Mouse (Mus musculus): Measurements from ENCODE around the gene Klhl3.

Gene Klhl3

DNA sequence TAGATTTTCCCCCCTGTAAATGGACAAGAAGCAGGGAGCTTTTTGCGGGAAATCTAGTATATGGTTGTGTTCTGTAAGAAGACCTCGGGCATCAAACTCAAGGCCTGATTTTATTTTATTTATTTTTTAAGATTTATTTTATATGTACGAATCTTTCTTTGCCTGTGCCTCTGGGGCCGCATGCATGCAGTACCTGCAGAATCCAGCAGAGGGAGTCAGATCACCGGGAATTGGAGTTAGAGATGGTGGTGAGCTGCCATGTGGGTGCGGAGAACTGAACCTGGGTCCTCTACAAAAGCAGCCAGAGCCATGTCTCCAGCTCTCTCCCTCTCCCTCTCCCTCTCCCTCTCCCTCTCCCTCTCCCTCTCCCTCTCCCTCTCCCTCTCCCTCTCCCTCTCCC is 135.7 kb downstream of the Klhl3 start:
- DNase-seq (ENCODE audit: low read depth, low spot score) = peak; percentile 39

DNA sequence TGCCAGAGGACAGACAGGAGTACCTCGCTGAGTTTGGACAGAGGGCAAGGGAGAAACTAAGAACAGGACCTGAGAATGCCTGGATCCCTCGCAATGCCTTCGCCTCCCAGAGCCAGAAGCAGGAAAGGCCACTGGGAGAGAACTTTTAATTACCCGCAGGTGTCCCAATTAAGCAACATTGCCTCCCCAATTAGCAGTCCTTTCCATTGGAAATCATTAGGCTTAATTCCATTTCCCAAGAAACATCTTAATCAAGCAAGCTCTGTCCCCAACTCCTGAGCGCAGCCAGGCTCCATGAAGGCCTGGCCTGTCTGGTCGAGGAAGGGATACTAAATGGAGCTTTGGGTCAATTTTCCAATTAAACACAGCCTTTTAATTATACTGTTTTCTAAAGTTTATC is 147.7 kb downstream of the Klhl3 start:
- no peak for DNase-seq (ENCODE audit: low read depth, low spot score)

DNA sequence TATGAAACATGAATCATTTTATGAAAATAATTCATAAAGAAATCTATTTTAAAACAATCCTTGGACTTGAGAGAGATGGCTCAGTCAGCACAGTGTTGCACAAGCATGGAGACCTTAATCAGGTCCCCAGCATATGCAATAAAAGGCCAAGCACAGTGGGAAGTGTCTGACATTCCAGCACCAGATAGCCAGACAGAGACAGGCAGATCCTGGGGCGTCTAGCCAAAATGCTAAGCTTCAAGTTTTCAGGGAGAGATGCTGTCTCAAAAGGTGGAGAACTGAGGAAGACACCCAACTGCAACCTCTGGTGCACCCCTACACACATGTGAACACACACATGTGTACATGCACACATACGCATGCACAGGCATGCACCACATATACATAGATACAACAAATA is 153.1 kb downstream of the Klhl3 start:
- DNase-seq (ENCODE audit: low read depth, low spot score) = no peak

DNA sequence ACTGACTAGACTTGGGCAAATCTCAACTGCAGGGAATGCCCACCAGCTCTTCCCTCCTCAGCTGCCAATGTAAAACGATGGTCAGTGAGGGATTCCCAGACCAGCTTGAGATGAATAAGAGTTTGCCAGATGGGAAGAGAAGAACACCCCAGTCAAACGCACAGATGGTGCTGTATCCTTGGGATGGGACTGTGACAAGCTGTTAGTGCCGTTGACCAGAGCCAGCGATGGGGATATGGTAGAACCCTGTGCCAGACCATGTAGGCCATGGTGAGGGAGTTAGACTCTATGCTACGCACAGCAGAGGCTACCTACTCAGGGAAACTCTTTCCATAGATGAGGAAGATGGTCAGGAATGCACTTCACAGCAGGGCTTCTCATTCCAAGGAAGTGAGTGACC is 153.6 kb downstream of the Klhl3 start:
- no peak for DNase-seq (ENCODE audit: low read depth, low spot score)
